Mouse (Mus musculus) lung, postnatal 0 days (tissue): ENCODE results near the gene Gjd3.

Source experiments
- CTCF ChIP-seq: IDR thresholded peaks from 2 replicates; pipeline ENCODE4 v1.5.1; 2016; ENCODE audit warnings: antibody characterized with exemption, mild to moderate bottlenecking
- EP300 ChIP-seq: IDR thresholded peaks from 2 replicates; pipeline ENCODE4 v1.6.1; 2016; ENCODE audit warnings: antibody characterized with exemption, mild to moderate bottlenecking, control low read depth

DNA sequence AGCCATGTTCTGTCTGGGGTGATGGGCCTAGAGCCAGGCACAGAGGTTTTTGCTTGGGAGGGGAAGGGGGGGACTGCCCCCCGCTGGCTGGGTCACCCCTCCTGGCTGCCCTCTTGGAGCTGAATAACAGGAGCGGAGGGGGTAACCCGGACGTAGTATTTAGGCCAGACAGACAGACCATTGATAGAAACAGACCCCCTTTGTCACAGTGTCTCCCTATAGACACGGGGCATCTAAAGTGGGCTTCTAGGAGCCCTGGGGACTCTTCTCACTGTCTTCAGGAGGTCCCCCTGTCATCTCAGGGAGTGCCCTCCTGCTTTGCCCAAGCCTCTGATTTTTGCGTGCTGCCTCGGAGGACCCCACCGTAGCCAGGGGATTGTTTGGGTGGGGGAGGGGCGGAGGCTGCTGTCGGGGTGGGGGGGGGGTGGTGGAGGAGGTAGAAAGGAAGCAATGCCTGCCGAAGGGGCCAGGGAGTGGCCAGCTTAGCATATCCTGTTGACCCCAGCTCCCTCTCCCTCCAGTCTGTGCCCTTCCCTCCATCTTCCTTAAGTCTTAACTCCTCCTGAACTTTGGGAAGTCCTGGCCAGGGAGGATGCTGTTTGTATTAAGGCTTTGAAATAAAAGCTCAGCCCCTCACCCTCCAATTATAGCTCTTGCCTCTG, 17.3 kb downstream of the Gjd3 start:
- TF ChIP-seq CTCF, result no peak
- TF ChIP-seq EP300, result no peak
